Mouse (Mus musculus): ENCODE data around the gene Dpp10.
A peak's percentile ranks its signal among the peaks of the same experiment; 100 is the strongest.

Dpp10 gene

GRCm38 (mm10) chr1:123902628-123903027 is 142.7 kb downstream of the Dpp10 start:
- DNase-seq, result no peak

- no peak for DNase-seq
These were observed 144.1 kb downstream of the Dpp10 start for GRCm38 (mm10) chr1:123901218-123901617.

GRCm38 (mm10) chr1:123887243-123887642 is 158.1 kb downstream of the Dpp10 start:
- no peak for DNase-seq

GRCm38 (mm10) chr1:123846881-123847280 is 198.5 kb downstream of the Dpp10 start:
- DNase-seq, result no peak

- no peak for DNase-seq
These were observed 244.2 kb downstream of the Dpp10 start for GRCm38 (mm10) chr1:123801206-123801605.

GRCm38 (mm10) chr1:123765511-123765910 is 279.8 kb downstream of the Dpp10 start:
- no peak for DNase-seq

- DNase-seq, result no peak
These were observed 283.1 kb downstream of the Dpp10 start for GRCm38 (mm10) chr1:123762272-123762671.

GRCm38 (mm10) chr1:123756055-123756454 is 289.3 kb downstream of the Dpp10 start:
- DNase-seq, result no peak

- no peak for DNase-seq
These were observed 338.1 kb downstream of the Dpp10 start for GRCm38 (mm10) chr1:123707292-123707691.

GRCm38 (mm10) chr1:123658409-123658808 is 386.9 kb downstream of the Dpp10 start:
- DNase-seq, result no peak

GRCm38 (mm10) chr1:123656607-123657006 is 388.8 kb downstream of the Dpp10 start:
- no peak for DNase-seq

- no peak for DNase-seq
These were observed 407.5 kb downstream of the Dpp10 start for GRCm38 (mm10) chr1:123637897-123638296.

- DNase-seq, result no peak
These were observed 417.1 kb downstream of the Dpp10 start for GRCm38 (mm10) chr1:123628268-123628667.

- no peak for DNase-seq
These were observed 460.5 kb downstream of the Dpp10 start for GRCm38 (mm10) chr1:123584857-123585256.

- DNase-seq, result no peak
These were observed 465.2 kb downstream of the Dpp10 start for GRCm38 (mm10) chr1:123580112-123580511.

- no peak for DNase-seq
These were observed 471.6 kb downstream of the Dpp10 start for GRCm38 (mm10) chr1:123573713-123574112.

- no peak for DNase-seq
These were observed 502.9 kb downstream of the Dpp10 start for GRCm38 (mm10) chr1:123542496-123542895.

GRCm38 (mm10) chr1:123467729-123468128 is 577.6 kb downstream of the Dpp10 start:
- no peak for DNase-seq

- DNase-seq, result peak; percentile 6
These were observed 631.2 kb downstream of the Dpp10 start for GRCm38 (mm10) chr1:123414163-123414562.

- no peak for DNase-seq
These were observed 694.1 kb downstream of the Dpp10 start for GRCm38 (mm10) chr1:123351300-123351699.

GRCm38 (mm10) chr1:123337877-123338276 is 707.5 kb downstream of the Dpp10 start:
- no peak for DNase-seq

GRCm38 (mm10) chr1:123316886-123317285 is 728.5 kb downstream of the Dpp10 start:
- no peak for DNase-seq
